Mouse (Mus musculus) ES-E14 (cell line): ENCODE measurements around the gene Eif2d.

Source experiments
- HCFC1 ChIP-seq: IDR thresholded peaks from 2 replicates; pipeline ENCODE4 v1.6.1; 2012; ENCODE audit warnings: low read length, inconsistent platforms, borderline replicate concordance; ENCODE audit not compliant: insufficient read depth
- ZC3H11A ChIP-seq: IDR thresholded peaks from 2 replicates; pipeline ENCODE4 v1.6.1; 2012; ENCODE audit warnings: low read depth, mild to moderate bottlenecking, inconsistent platforms, low read length, borderline replicate concordance
- ZNF384 ChIP-seq: IDR thresholded peaks from 2 replicates; pipeline ENCODE4 v1.6.1; 2012; ENCODE audit warnings: low read depth, low read length, inconsistent platforms

DNA sequence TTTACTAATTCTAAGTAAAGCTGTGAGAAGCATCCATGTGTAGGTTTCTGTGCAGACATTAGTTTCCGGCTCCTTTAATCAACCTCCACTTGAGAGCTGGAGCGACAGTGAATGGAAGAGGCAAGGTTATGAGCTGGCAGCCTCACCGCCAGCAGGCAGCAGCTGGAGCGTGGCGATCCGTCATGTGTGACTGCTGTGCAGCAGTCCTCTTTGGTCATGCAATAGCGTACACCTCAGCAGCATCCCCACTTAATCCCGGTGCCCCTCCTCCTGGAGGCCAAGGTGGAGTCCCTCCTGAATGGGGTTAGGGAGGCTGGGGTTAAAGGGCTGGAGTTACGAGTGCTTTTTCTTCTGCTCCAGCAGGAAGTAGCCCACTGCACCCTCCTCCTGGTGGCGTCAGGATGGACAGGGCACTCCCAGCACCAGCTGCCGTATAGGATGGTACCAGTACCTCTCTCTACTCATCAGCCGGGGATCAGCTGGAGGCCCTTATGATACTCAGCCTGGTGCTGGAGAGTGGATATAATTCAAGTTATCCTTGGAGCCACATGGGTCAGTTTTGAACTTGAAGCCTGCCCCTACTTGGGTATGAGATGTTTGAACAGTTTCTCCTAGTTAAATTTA lies 72.0 kb downstream of the Eif2d start:
- no peak for TF ChIP-seq ZNF384
- TF ChIP-seq ZC3H11A, result no peak
- no peak for TF ChIP-seq HCFC1
